Mouse (Mus musculus): ENCODE measurements around the gene Mdm2. TPM values are rescaled to one million over a fixed set of nuclear protein-coding genes. Genes with fewer than 3 reads are reported as not detected.
A peak's percentile ranks its signal among the peaks of the same experiment; 100 is the strongest.
"Not testable (repeated sequence)": the region's sequence is repeated elsewhere in the genome, so short reads cannot be mapped to it uniquely, and the experiment has no call there.

The Mdm2 gene
- total RNA-seq (2014; fragmentation: Nextera tagmentation) = 43.6 and 58.8 TPM in 2 replicates
- 45.6 and 63.7 TPM in 2 replicates for total RNA-seq (2017)

- peak; percentile 85 for ATAC-seq (replicated peaks; ENCODE audit: low FRiP score, low TSS enrichment, poor library complexity, severe bottlenecking)
Measured at GRCm38 (mm10) chr10:117710604-117711141, at the start of gene Mdm2. Mdm2 (minus strand) TSS chr10:117710758.

GRCm38 (mm10) chr10:117759844-117760630 lies 49.5 kb upstream of the Mdm2 start:
- no peak for ATAC-seq (replicated peaks; ENCODE audit: low FRiP score, low TSS enrichment, poor library complexity, severe bottlenecking)

GRCm38 (mm10) chr10:117758749-117759727 lies 48.5 kb upstream of the Mdm2 start:
- ATAC-seq (replicated peaks; ENCODE audit: low FRiP score, low TSS enrichment, poor library complexity, severe bottlenecking) = no peak

GRCm38 (mm10) chr10:117758344-117758743 lies 47.8 kb upstream of the Mdm2 start:
- not testable (repeated sequence) for ATAC-seq (replicated peaks; ENCODE audit: low FRiP score, low TSS enrichment, poor library complexity, severe bottlenecking)

- no peak for ATAC-seq (replicated peaks; ENCODE audit: low FRiP score, low TSS enrichment, poor library complexity, severe bottlenecking)
Measured at GRCm38 (mm10) chr10:117757796-117758342, 47.3 kb upstream of the Mdm2 start.

- no peak for ATAC-seq (replicated peaks; ENCODE audit: low FRiP score, low TSS enrichment, poor library complexity, severe bottlenecking)
Measured at GRCm38 (mm10) chr10:117757259-117757658, 46.7 kb upstream of the Mdm2 start.

- no peak for ATAC-seq (replicated peaks; ENCODE audit: low FRiP score, low TSS enrichment, poor library complexity, severe bottlenecking)
Measured at GRCm38 (mm10) chr10:117756784-117757183, 46.2 kb upstream of the Mdm2 start.

- ATAC-seq (replicated peaks; ENCODE audit: low FRiP score, low TSS enrichment, poor library complexity, severe bottlenecking) = no peak
Measured at GRCm38 (mm10) chr10:117755799-117756467, 45.4 kb upstream of the Mdm2 start.

GRCm38 (mm10) chr10:117755086-117755798 lies 44.7 kb upstream of the Mdm2 start:
- ATAC-seq (replicated peaks; ENCODE audit: low FRiP score, low TSS enrichment, poor library complexity, severe bottlenecking) = peak; percentile 40

GRCm38 (mm10) chr10:117754609-117754940 lies 44.0 kb upstream of the Mdm2 start:
- ATAC-seq (replicated peaks; ENCODE audit: low FRiP score, low TSS enrichment, poor library complexity, severe bottlenecking) = no peak

- ATAC-seq (replicated peaks; ENCODE audit: low FRiP score, low TSS enrichment, poor library complexity, severe bottlenecking) = no peak
Measured at GRCm38 (mm10) chr10:117753711-117754608, 43.4 kb upstream of the Mdm2 start.

GRCm38 (mm10) chr10:117752851-117753647 lies 42.5 kb upstream of the Mdm2 start:
- ATAC-seq (replicated peaks; ENCODE audit: low FRiP score, low TSS enrichment, poor library complexity, severe bottlenecking) = no peak

GRCm38 (mm10) chr10:117752304-117752821 lies 41.8 kb upstream of the Mdm2 start:
- no peak for ATAC-seq (replicated peaks; ENCODE audit: low FRiP score, low TSS enrichment, poor library complexity, severe bottlenecking)

- no peak for ATAC-seq (replicated peaks; ENCODE audit: low FRiP score, low TSS enrichment, poor library complexity, severe bottlenecking)
Measured at GRCm38 (mm10) chr10:117751744-117752143, 41.2 kb upstream of the Mdm2 start.

GRCm38 (mm10) chr10:117751282-117751610 lies 40.7 kb upstream of the Mdm2 start:
- no peak for ATAC-seq (replicated peaks; ENCODE audit: low FRiP score, low TSS enrichment, poor library complexity, severe bottlenecking)

- no peak for ATAC-seq (replicated peaks; ENCODE audit: low FRiP score, low TSS enrichment, poor library complexity, severe bottlenecking)
Measured at GRCm38 (mm10) chr10:117750529-117751281, 40.1 kb upstream of the Mdm2 start.

Measured in megakaryocyte-erythroid progenitor cell, adult 5-6 weeks (primary cell).